Mouse (Mus musculus) intestine, postnatal 0 days (tissue): Measurements from ENCODE around the gene Map4. TPM values are rescaled to one million over a fixed set of nuclear protein-coding genes. Genes with fewer than 3 reads are reported as not detected.
"Not testable (repeated sequence)": the region's sequence is repeated elsewhere in the genome, so short reads cannot be mapped to it uniquely, and the experiment has no call there.

Source experiments
- ATAC-seq: fragments of 200-750 bp; cut with Nextera tagmentation; 2 replicates; pipeline ENCODE4 v1.8.0; 2017; ENCODE audit warnings: mild to moderate bottlenecking, moderate TSS enrichment, moderate library complexity
- H3K27ac ChIP-seq: fragments of 300-500 bp; sonication (generic); 2 replicates; pipeline ENCODE4 v1.5.1; 2014; ENCODE audit warnings: mild to moderate bottlenecking, low read depth, low read length, moderate library complexity
- H3K27me3 ChIP-seq: fragments of 300-500 bp; sonication (generic); replicated peaks from 2 replicates; pipeline ENCODE4 v1.6.1; 2014; ENCODE audit warnings: low read length, mixed read lengths; ENCODE audit not compliant: control insufficient read depth, insufficient read depth
- H3K36me3 ChIP-seq: fragments of 300-500 bp; sonication (generic); 2 replicates; pipeline ENCODE4 v1.6.1; 2014; ENCODE audit warnings: mild to moderate bottlenecking, moderate library complexity; ENCODE audit not compliant: control insufficient read depth, insufficient read depth
- H3K4me1 ChIP-seq: fragments of 300-500 bp; sonication (generic); replicated peaks from 2 replicates; pipeline ENCODE4 v1.6.1; 2014; ENCODE audit warnings: antibody characterized with exemption, low read length, mixed read lengths; ENCODE audit not compliant: control insufficient read depth, insufficient read depth
- H3K4me2 ChIP-seq: fragments of 300-500 bp; sonication (generic); replicated peaks from 2 replicates; pipeline ENCODE4 v1.6.1; 2014; ENCODE audit warnings: low read depth, mild to moderate bottlenecking, moderate library complexity
- H3K4me3 ChIP-seq: fragments of 300-500 bp; sonication (generic); 2 replicates; pipeline ENCODE4 v1.5.1; 2014; ENCODE audit warnings: low read depth, low read length
- H3K9ac ChIP-seq: fragments of 300-500 bp; sonication (generic); 2 replicates; pipeline ENCODE4 v1.6.1; 2014; ENCODE audit warnings: mild to moderate bottlenecking, low read depth, low read length
- H3K9me3 ChIP-seq: fragments of 300-500 bp; sonication (generic); 2 replicates; pipeline ENCODE4 v1.6.1; 2016; ENCODE audit warnings: mixed run types; ENCODE audit not compliant: control insufficient read depth
- CTCF ChIP-seq: sonication (generic); IDR thresholded peaks from 2 replicates; pipeline ENCODE4 v1.5.1; 2016; ENCODE audit warnings: low read depth, mild to moderate bottlenecking, control low read depth, antibody characterized with exemption, moderate library complexity
- WGBS: fragments of 180-500 bp; shearing (Covaris S2); extraction: QIAGEN DNeasy Blood & Tissue Kit; methylation state at CpG from one replicate; pipeline ENCODE4 v1.1.7; 2014; 5-methylcytosine and 5-hydroxymethylcytosine counted together
- polyA plus RNA-seq: library from polyadenylated mRNA; unstranded; fragments of >200 nt; fragmentation: Nextera tagmentation; extraction: Ambion mirVana; gene quantifications from 2 replicates; pipeline ENCODE4 v1.2.1, GENCODE M21; 2015

Gene Map4
- polyA plus RNA-seq, 1 experiment from 2014 or later: 26.0 TPM

- H3K4me2 ChIP-seq: no peak overlapping the region
- peak; percentile 90 for TF ChIP-seq CTCF
- no peak overlapping the region for H3K27ac ChIP-seq
- no peak overlapping the region for H3K4me3 ChIP-seq
- peaks cover 43% of the 10 kb centered on the region for H3K36me3 ChIP-seq
- no peak for ATAC-seq
- WGBS: 8% methylated on average over 1 of the region's 1 CpGs
- H3K9me3 ChIP-seq: no peaks in the 10 kb centered on the region
- H3K27me3 ChIP-seq: no peaks in the 10 kb centered on the region
- no peak overlapping the region for H3K9ac ChIP-seq
- H3K4me1 ChIP-seq: no peaks in the 10 kb centered on the region
These were observed 140.6 kb downstream of the Map4 start for GRCm38 (mm10) chr9:110071843-110072242.

- not testable (repeated sequence) for H3K4me1 ChIP-seq, H3K9me3 ChIP-seq, ATAC-seq, H3K27ac ChIP-seq, H3K27me3 ChIP-seq, H3K4me3 ChIP-seq, H3K9ac ChIP-seq, H3K4me2 ChIP-seq
- H3K36me3 ChIP-seq: peaks cover 59% of the 10 kb centered on the region
- WGBS: 81% methylated on average over 4 of the region's 7 CpGs
These were observed 145.2 kb downstream of the Map4 start for GRCm38 (mm10) chr9:110076468-110076867.

- Histone ChIP-seq H3K27ac (no peak overlapping the region), H3K27me3 (no peaks in the 10 kb centered on the region), H3K9me3 (no peaks in the 10 kb centered on the region), H3K4me3 (no peak overlapping the region), H3K36me3 (peaks cover 82% of the 10 kb centered on the region), H3K4me1 (no peaks in the 10 kb centered on the region), H3K4me2 (no peak overlapping the region), H3K9ac (no peak overlapping the region)
- TF ChIP-seq CTCF: no peak
- 82% methylated on average over 3 of the region's 3 CpGs for WGBS
- no peak for ATAC-seq
These were observed 149.8 kb downstream of the Map4 start for GRCm38 (mm10) chr9:110081066-110081465.

GRCm38 (mm10) chr9:110084201-110084964 lies 153.1 kb downstream of the Map4 start:
- 71% methylated on average over 25 of the region's 25 CpGs for WGBS
- no peak; the same call in 1 of the 2 replicates for ATAC-seq
- no peak overlapping the region for H3K4me3 ChIP-seq
- H3K27me3 ChIP-seq: no peaks in the 10 kb centered on the region
- H3K36me3 ChIP-seq: peaks cover 95% of the 10 kb centered on the region
- H3K4me1 ChIP-seq: no peaks in the 10 kb centered on the region
- H3K9me3 ChIP-seq: no peaks in the 10 kb centered on the region
- no peak overlapping the region for H3K9ac ChIP-seq
- no peak overlapping the region for H3K27ac ChIP-seq
- H3K4me2 ChIP-seq: no peak overlapping the region
- TF ChIP-seq CTCF: no peak

GRCm38 (mm10) chr9:110085693-110086092 lies 154.4 kb downstream of the Map4 start:
- no peak for TF ChIP-seq CTCF

GRCm38 (mm10) chr9:110093303-110093702 lies 162.0 kb downstream of the Map4 start:
- H3K4me1 ChIP-seq: no peaks in the 10 kb centered on the region
- H3K4me3 ChIP-seq: no peak overlapping the region
- no peak overlapping the region for H3K9ac ChIP-seq
- TF ChIP-seq CTCF: peak; percentile 32
- WGBS: 84% methylated on average over 4 of the region's 4 CpGs
- no peak overlapping the region for H3K27ac ChIP-seq
- no peaks in the 10 kb centered on the region for H3K9me3 ChIP-seq
- H3K27me3 ChIP-seq: no peaks in the 10 kb centered on the region
- peaks cover 71% of the 10 kb centered on the region for H3K36me3 ChIP-seq
- no peak for ATAC-seq
- H3K4me2 ChIP-seq: no peak overlapping the region

More at GRCm38 (mm10) chr9:110085693-110086092, 154.4 kb downstream of the Map4 start:
- H3K9ac ChIP-seq: no peak overlapping the region
- H3K27ac ChIP-seq: no peak overlapping the region
- no peak overlapping the region for H3K4me3 ChIP-seq
- ATAC-seq: no peak
- no peak overlapping the region for H3K4me2 ChIP-seq
- 92% methylated on average over 8 of the region's 8 CpGs for WGBS
- no peaks in the 10 kb centered on the region for H3K4me1 ChIP-seq
- H3K9me3 ChIP-seq: no peaks in the 10 kb centered on the region
- H3K36me3 ChIP-seq: peaks cover 93% of the 10 kb centered on the region
- H3K27me3 ChIP-seq: no peaks in the 10 kb centered on the region
